Mouse (Mus musculus) kidney, postnatal 14 days (tissue): Measurements from ENCODE around the gene Blcap.
A peak's percentile ranks its signal among the peaks of the same experiment; 100 is the strongest.

ENCODE experiments used
- DNase-seq: peaks from one replicate; pipeline ENCODE4 v3.0.0; 2022; ENCODE audit warnings: mixed read lengths

The Blcap gene

GRCm38 (mm10) chr2:157559440-157559839 is 11.6 kb downstream of the Blcap start:
- DNase-seq = no peak

- DNase-seq = no peak
These were observed 12.6 kb downstream of the Blcap start for GRCm38 (mm10) chr2:157558520-157558919.

- no peak for DNase-seq
These were observed 13.0 kb downstream of the Blcap start for GRCm38 (mm10) chr2:157558051-157558450.

DNA sequence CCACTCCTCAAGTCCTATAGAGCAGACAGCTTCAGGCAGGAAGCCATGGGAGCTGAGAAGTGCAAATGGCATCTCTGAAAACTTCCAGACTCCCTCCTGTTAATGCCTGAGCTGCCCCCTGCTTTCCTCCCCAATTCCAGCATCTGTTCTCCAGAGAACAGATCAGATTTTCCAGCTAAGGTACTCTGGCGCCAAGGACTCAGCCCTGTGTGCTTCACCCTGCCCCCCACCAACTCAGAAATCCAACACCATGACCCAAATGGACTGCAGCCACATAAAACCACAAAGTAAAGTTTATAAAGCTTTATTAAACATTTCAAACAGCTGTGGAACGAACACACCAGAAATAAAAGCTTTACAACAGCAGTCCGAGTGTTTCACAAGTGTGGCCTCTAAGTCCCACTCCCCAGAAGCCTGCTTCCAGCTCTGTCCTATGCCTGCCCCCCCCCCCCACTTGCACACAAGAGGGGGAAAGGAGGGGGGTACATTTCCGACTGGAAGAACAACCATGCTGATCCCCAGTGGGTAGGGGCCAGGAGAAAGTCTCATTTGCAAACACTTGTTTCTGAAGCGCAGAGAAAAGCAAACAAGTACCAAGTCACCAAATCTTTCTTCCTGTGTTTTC is 14.9 kb downstream of the Blcap start:
- no peak for DNase-seq

- DNase-seq = peak; percentile 38
These were observed 18.8 kb downstream of the Blcap start for GRCm38 (mm10) chr2:157552158-157552886.

- DNase-seq = no peak
These were observed 20.8 kb downstream of the Blcap start for GRCm38 (mm10) chr2:157550292-157550691.

- no peak for DNase-seq
These were observed 24.4 kb downstream of the Blcap start for GRCm38 (mm10) chr2:157546686-157547085.

DNA sequence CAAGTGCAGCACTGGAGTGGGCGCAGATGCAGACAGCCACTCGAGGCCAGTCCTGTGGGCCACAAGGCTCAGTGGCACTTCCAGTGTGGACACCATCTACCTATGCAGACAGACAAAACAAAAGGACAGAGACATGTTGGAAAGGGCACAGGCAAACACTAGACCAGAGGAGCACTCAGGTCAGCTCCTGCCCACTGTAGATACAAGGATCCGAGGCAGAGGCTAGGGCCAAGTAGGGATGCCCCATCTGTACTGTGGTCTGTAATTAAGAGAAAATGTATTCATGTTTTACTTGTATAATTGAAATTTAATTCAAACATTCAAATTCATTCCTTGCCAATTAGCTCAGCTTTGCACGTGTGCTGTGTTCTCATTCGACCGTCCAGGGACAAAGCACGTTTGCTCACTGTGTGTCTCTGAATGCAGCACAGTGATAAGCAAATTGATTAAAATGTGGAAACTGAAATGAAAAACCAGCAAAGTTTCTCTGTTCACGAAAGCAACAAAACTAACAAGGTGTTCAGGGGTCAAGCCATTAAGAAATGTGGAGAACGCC is 26.7 kb downstream of the Blcap start:
- no peak for DNase-seq

DNA sequence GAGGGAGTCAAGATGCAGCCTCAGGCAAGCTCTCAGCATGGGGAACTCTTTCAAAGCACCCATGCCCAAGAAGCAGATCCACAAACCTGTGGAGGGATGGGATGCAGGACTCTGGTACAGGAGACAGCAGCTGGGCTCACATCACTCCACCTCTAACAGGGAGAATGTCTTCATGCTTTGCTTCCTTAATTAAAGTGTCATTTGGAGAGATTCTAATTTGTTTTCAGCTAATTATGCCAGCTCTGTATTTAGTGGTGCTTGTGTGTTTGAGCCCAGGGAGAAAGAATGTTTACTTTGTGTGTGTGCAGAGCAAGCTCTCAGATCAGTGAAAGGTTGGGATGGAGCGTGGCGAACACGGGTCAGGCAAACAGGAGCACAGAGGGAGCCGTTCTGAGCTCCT is 28.7 kb downstream of the Blcap start:
- DNase-seq = no peak

DNA sequence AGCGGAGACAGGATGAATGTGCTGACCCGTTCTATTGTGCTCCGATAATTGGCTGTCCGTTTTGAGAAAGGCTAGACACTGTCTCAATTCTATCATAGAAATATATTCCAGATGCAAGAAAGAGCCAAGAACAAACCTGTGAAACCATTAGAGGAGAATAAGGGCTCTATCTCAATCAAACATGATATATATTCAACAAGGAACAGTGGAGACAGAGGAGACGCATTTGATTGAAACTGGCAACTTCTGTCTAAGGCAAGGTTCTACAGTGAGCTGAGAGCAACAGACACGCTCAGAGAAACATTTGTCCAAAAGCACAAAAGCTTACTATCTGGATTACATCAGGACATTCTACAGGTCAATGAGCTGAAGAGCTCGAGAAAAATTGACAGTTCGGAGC is 29.4 kb downstream of the Blcap start:
- DNase-seq = no peak

- DNase-seq = no peak
These were observed 30.0 kb downstream of the Blcap start for GRCm38 (mm10) chr2:157540953-157541569.

DNA sequence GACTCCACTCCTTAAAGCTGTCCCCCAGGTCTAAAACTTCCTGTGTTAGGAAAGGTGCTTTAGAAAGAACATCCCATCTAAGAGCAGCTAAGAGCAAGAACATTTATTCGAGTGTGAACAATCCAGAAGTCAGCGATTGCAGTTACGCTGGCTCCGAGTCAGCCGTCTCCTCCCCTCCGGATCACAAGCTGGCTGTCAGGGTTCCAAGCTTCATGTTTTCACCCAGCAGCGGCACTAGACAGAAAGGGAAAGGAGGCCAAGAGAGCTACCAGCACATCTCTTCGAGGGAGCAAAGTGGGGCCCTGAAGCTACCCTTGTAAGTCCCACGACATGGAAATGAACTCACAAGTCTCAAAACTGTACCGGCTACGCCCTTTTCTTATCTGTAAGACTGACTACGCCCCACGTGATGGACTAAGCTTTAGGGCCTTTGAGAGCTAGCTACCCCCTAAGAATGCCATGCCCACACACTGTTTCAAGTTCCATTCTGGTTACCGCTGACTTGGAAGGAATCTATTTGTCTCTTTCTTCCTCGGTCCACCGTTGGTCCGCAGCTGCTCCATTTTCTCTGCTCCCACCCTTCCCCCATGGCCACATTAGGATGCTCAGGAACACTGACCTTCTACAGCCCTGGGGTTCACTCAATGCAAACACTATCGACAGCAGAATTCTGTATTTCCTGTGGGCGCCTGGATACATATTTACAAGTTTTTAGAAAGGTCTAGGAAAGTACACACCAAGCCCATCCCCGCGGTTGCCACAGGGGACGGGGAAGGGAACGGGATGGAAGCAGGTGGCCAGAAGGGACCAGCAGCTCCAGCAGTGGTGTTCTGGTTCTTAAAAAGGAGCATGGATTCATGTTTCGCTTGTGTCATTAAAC is 30.8 kb downstream of the Blcap start:
- no peak for DNase-seq

GRCm38 (mm10) chr2:157537118-157537517 is 34.0 kb downstream of the Blcap start:
- no peak for DNase-seq

DNA sequence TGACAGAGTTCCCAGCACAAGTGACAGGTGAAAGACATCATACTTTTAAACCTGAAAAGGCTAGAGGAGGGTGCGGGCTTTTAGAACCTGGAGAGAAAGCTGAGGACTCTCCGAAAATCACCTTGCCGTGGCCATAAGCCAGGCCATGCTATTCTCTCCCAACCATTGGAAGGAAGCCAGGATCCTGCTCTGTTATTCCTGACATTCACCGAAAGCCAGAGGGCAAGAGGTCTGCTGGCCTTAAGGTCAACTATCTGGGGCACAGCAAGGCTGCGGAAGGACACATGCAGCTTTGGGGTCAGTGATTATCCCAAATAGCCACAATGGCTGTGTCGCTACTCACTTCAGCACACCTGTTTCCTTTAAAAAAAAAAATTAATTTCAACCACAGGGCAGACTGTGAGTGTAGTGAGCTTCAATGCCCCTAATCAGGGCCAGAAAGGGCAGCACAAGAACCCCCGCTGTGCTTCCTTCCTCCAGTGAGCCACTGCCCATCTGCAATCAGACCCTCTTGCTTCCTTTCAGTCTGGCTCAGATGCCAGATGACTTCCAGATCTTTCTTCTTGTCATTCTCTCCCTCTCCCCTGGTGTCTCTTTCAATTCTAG is 34.5 kb downstream of the Blcap start:
- no peak for DNase-seq

DNA sequence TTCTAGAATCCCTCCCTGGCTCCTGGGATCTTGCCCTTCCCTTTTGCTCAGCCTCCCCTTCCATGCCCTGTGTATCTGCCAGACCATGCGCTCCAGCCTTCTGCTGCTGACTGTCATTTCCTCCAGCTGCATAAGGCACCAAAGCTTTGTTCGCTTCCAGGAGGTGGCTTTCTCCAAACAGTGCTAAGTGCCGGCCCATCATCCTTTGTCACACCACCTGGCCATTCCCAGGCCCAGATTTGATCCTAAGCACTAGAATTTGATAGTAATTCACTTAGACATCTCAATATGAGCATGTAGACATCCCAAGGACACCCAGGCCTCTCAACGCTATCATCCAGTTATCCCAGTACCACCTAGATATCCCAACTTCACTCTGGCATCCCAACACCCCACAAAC is 36.9 kb downstream of the Blcap start:
- no peak for DNase-seq

DNA sequence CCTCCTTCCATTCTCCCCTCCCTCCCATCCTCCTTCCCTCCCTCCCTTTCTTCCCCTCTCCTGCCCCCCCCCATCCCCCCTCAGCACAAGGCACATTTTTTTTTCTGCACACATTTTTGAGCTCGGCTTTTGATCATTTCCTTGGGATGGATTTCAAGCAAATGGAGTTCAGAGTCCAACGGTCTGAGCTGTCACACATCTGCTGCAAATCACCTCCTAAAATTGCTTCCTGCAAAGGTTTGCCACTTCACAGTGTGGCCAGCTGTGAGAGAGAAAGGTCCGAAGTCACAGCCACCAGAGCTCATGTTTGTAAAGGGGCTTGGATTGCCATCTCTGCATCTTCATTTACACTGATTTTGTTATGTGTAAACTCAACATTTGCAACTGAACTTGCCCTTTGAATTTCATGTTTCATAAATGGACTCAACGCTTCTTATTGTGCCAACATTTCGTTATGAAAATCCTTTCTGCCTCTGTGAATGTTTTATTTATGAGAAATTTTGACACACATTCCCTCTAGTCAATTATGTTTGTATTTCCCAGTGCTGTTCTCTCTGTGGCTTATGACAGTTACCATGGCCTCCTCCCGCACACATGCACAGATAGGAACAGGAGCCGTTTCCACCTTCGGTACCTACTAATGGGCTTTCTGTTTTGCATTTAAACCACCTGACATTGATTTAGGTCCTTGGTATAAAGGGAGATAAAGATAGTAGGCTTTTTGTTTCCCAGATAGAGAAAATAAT is 39.2 kb downstream of the Blcap start:
- no peak for DNase-seq

GRCm38 (mm10) chr2:157530056-157530955 is 40.8 kb downstream of the Blcap start:
- no peak for DNase-seq

DNA sequence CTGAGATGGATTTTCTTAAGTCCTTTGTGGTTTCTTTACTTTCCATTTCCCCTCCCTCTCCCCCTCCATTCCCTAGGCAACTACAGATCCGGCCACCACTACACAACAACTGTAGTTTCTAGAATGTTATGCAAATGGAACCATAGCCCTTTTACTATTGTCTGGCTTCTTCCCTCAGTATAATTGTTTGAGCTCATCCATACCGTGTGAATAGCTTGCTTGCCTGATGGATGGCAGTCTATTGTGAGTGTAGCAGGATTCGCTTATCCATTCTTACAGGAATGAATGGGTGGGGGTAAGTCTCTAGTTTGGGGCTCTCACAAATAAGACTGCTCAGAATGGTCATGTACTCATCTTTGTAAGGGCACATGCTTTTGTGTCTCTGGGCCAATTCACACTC is 48.5 kb downstream of the Blcap start:
- DNase-seq = no peak

DNA sequence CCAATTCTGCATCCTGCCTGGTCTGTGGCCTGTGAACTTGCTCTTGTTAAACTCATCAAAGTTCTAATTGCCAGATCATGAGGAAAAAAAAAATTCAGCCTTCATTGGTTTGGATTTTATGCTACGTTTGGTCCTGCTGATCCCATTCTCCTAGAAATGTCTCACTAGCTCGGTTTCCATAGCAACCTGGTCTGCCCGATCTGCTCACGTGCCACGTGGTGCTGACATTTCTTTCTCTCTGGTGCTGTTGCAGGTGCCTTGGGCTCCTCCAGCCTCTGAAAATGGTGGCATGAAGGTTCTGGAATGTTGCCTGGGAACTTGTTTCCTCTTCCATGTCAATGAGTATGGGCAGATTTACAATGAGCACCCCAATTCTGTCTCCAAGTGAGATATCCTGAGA is 50.6 kb downstream of the Blcap start:
- DNase-seq = no peak

DNA sequence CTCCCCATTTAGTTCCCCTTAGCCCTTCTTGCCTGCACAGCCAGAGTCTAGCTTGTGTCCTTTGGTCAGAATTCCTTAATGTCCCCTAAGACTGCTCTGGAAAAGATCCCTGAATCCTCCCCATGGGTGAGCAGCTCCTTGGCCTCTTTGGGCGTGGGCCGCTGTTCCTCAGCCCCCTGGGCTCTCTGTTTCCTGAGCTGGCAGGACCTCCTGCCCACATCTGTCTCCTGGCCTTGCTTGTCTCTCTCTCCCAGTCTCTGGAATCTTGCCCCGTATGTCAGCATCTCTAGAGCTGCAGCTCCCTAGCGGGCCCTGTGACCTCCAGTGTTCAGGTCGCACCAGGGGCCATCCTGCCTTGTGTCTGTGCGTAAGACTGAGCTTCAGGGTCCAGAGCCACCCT is 51.6 kb downstream of the Blcap start:
- DNase-seq = no peak

- DNase-seq = no peak
These were observed 52.6 kb downstream of the Blcap start for GRCm38 (mm10) chr2:157518451-157518850.
